Mouse (Mus musculus) adrenal gland, postnatal 25 days (tissue): ENCODE results near the gene Clcn2. TPM values are rescaled to one million over a fixed set of nuclear protein-coding genes. Genes with fewer than 3 reads are reported as not detected.

Experiments used
- DNase-seq: peaks from one replicate; pipeline ENCODE4 v3.0.0; 2021; ENCODE audit warnings: mixed read lengths
- total RNA-seq: library from RNA; stranded (reverse); gene quantifications from 2 replicates; pipeline ENCODE4 v1.2.3, GENCODE M21; 2021

Gene Clcn2
- total RNA-seq, 1 experiment from 2014 or later, result 74.4 TPM

- DNase-seq, result no peak
These were observed 59.9 kb downstream of the Clcn2 start for GRCm38 (mm10) chr16:20657661-20658060.

- no peak for DNase-seq
These were observed 64.2 kb downstream of the Clcn2 start for GRCm38 (mm10) chr16:20653315-20653714.

Other genes with a start within 250 kb of the Clcn2 start
- 58.3 and 63.8 TPM in 2 replicates for gene Eif2b5, start 218.9 kb downstream of the Clcn2 start, total RNA-seq
- 43.9 and 46.2 TPM in 2 replicates for gene Dvl3, start 200.8 kb downstream of the Clcn2 start, total RNA-seq
- 291 and 310 TPM in 2 replicates for gene Ap2m1, start 182.3 kb downstream of the Clcn2 start, total RNA-seq
- gene Abcf3, start 169.2 kb downstream of the Clcn2 start, total RNA-seq, result 87.3 and 101 TPM in 2 replicates
- 1.5 TPM in 1 of 2 replicates, not detected in the other for gene Vwa5b2, start 128.3 kb downstream of the Clcn2 start, total RNA-seq
- 7.2 and 9.1 TPM in 2 replicates for gene Eef1akmt4, start 106.2 kb downstream of the Clcn2 start, total RNA-seq
- gene Gm49333, start 106.1 kb downstream of the Clcn2 start, total RNA-seq, result not detected in 2 replicates
- 26.2 and 41.4 TPM in 2 replicates for gene Alg3, start 106.0 kb downstream of the Clcn2 start, total RNA-seq
- 15.8 and 27.8 TPM in 2 replicates for gene Camk2n2, start 96.5 kb downstream of the Clcn2 start, total RNA-seq
- gene Ece2, start 87.9 kb downstream of the Clcn2 start, total RNA-seq, result 11.4 and 15.0 TPM in 2 replicates
- 279 and 296 TPM in 2 replicates for gene Psmd2, start 66.1 kb downstream of the Clcn2 start, total RNA-seq
- gene Eif4g1, start 49.4 kb downstream of the Clcn2 start, total RNA-seq, result 337 and 368 TPM in 2 replicates
- 14.8 and 17.6 TPM in 2 replicates for gene Fam131a, start 24.5 kb downstream of the Clcn2 start, total RNA-seq
- gene Polr2h, start 81 bp downstream of the Clcn2 start, total RNA-seq, result 49.8 and 56.3 TPM in 2 replicates
- gene Chrd, start 15.4 kb upstream of the Clcn2 start, total RNA-seq, result 8.1 and 13.5 TPM in 2 replicates
- gene Thpo, start 16.8 kb upstream of the Clcn2 start, total RNA-seq, result 1.6 and 3.2 TPM in 2 replicates